Mouse (Mus musculus) embryonic facial prominence, embryonic 13.5 days (tissue): ENCODE measurements around the gene Pik3c2b. TPM values are rescaled to one million over a fixed set of nuclear protein-coding genes. Genes with fewer than 3 reads are reported as not detected.

Experiments
- ATAC-seq: fragments of 200-750 bp; cut with Nextera tagmentation; 2 replicates; pipeline ENCODE4 v1.8.0; 2017; ENCODE audit warnings: low read depth; ENCODE audit not compliant: insufficient number of reproducible peaks, insufficient read depth, low FRiP score, low TSS enrichment
- H3K27ac ChIP-seq: fragments of 300-500 bp; sonication (generic); 2 replicates; pipeline ENCODE4 v1.5.1; 2015; ENCODE audit warnings: moderate library complexity, mild to moderate bottlenecking, inconsistent platforms
- H3K27me3 ChIP-seq: fragments of 300-500 bp; sonication (generic); 2 replicates; pipeline ENCODE4 v1.6.1; 2015; ENCODE audit warnings: mild to moderate bottlenecking, inconsistent platforms
- H3K36me3 ChIP-seq: fragments of 300-500 bp; sonication (generic); 2 replicates; pipeline ENCODE4 v1.6.1; 2015; ENCODE audit warnings: mild to moderate bottlenecking, inconsistent platforms
- H3K4me1 ChIP-seq: fragments of 300-500 bp; sonication (generic); 2 replicates; pipeline ENCODE4 v1.6.1; 2015; ENCODE audit warnings: inconsistent platforms
- H3K4me2 ChIP-seq: fragments of 300-500 bp; sonication (generic); 2 replicates; pipeline ENCODE4 v1.6.1; 2015; ENCODE audit warnings: moderate library complexity, mild to moderate bottlenecking, inconsistent platforms
- H3K4me3 ChIP-seq: fragments of 300-500 bp; sonication (generic); 2 replicates; pipeline ENCODE4 v1.5.1; 2015; ENCODE audit warnings: mild to moderate bottlenecking, inconsistent platforms
- H3K9ac ChIP-seq: fragments of 300-500 bp; sonication (generic); 2 replicates; pipeline ENCODE4 v1.6.1; 2015; ENCODE audit warnings: mild to moderate bottlenecking, inconsistent platforms
- H3K9me3 ChIP-seq: fragments of 300-500 bp; sonication (generic); 2 replicates; pipeline ENCODE4 v1.6.1; 2016; ENCODE audit warnings: inconsistent platforms
- WGBS: fragments of 180-500 bp; shearing (Covaris S2); methylation state at CpG from one replicate; pipeline ENCODE4 v1.1.7; 2015; ENCODE audit warnings: mixed read lengths; 5-methylcytosine and 5-hydroxymethylcytosine counted together
- polyA plus RNA-seq: library from polyadenylated mRNA; unstranded; fragments of >200 nt; fragmentation: Nextera tagmentation; extraction: Ambion mirVana; gene quantifications from 2 replicates; pipeline ENCODE4 v1.2.1, GENCODE M21; 2015

Pik3c2b gene
- polyA plus RNA-seq, 1 experiment from 2014 or later: 7.4 TPM

DNA sequence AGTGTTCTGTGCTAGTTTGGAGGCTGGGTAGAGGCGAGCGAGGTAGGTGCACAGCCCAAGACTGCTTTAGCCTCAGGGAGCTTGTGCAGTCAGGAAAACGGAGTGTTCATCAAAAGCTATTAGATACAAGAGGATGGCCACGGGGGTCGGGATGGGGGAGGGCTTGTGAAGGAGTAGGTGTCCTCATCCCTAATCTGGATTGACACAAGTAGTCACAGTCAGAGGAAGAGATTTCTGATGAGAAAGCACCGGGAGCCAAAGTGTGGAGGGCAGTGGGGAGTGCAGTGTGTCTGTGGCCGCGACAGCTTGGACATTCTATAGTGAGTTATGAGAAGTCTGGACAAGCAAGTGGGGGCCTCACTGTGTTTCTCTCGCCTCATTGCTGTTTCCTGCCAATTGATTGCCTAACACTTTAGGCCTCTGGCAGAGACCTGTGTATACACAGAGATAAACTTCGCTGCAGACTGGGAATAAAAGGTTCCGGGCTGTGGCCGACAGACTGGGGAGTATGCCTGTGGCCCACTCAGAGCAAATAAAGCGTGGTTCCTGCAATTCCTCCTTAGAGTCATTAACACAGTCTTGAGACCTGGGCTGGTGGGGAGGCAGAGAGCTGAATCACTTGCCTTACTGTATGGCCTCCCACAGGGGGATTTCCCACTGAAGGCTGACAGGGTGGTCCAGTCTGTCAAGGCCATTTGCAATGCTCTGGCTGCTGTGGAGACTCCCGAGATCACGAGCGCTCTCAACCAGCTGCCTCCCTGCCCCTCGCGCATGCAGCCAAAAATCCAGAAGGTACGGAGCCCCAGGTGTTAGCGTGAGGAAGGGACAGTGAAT lies 31.4 kb downstream of the Pik3c2b start:
- 0 out of 2 replicates have a peak overlapping the region, but pooled peaks have one; percentile 34 for H3K27ac ChIP-seq
- 55% methylated on average over 20 of the region's 20 CpGs for WGBS
- H3K4me1 ChIP-seq: peaks cover 21% of the 10 kb centered on the region
- no peak overlapping the region for H3K4me2 ChIP-seq
- H3K36me3 ChIP-seq: peaks cover 49% of the 10 kb centered on the region
- no peaks in the 10 kb centered on the region for H3K9me3 ChIP-seq
- no peaks in the 10 kb centered on the region for H3K27me3 ChIP-seq
- H3K9ac ChIP-seq: no peak overlapping the region
- H3K4me3 ChIP-seq: no peak overlapping the region
- no peak for ATAC-seq

DNA sequence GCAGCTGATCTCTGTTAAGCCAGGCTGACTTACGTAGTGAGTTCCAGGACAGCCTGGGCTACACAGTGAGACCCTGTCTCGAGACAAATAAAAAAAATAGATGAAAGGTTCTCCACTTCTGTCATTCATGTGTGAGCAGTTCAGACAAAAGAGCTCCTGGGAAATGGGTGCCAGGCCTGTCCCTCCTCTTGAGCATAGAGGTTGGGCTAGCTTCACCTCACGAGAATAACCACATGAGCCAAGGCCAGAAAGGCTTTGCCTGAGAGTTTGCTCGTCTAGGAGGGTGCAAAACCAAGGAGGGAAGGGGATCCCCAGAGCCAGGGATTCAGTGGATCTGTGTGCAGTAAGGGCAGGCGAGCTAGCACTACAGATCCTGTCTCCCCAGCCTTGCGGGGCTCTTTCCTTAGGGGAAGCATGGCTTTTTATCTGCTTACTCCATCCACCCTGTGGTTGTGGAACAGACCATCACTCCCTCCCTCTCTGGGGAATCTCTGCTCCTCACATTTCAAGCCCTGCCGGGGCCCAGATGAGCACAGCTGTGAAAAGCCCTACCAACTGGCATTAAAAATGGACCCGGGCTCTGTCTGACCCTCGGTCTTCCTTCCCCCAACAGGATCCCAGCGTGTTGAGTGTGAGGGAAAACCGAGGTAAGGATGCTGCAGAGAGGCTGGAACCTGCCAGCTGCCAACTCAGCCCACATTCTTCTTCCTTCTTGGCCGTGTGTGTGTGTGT lies 32.3 kb downstream of the Pik3c2b start:
- Histone ChIP-seq H3K4me1 (peaks cover 20% of the 10 kb centered on the region), H3K27ac (peak overlapping the region; percentile 34), H3K9me3 (no peaks in the 10 kb centered on the region), H3K36me3 (peaks cover 52% of the 10 kb centered on the region), H3K4me2 (no peak overlapping the region), H3K4me3 (no peak overlapping the region), H3K9ac (no peak overlapping the region), H3K27me3 (no peaks in the 10 kb centered on the region)
- ATAC-seq: no peak; the same call in 1 of the 2 replicates
- 54% methylated on average over 11 of the region's 12 CpGs for WGBS

DNA sequence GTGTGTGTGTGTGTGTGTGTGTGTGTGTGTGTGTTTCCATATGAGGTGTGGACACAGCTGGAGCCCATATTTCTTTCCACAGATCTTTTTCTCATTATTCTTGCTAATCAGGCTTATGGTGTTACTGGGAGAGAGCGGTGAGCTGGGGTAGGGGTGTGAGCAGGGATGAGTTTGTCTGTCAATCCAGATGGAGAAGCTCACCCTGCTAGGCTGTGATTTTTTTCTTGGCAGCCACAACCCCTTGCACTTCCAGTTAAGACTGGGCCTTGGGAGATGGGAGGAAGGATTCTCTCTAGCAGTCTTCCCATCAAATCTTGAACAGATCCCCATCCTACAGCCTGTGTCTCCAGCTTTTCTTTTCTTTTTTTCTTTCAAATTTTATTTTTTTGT lies 32.9 kb downstream of the Pik3c2b start:
- Histone ChIP-seq H3K27me3 (no peaks in the 10 kb centered on the region), H3K27ac (no peak overlapping the region), H3K4me1 (peaks cover 20% of the 10 kb centered on the region), H3K9me3 (no peaks in the 10 kb centered on the region), H3K4me3 (no peak overlapping the region), H3K36me3 (peaks cover 54% of the 10 kb centered on the region), H3K9ac (no peak overlapping the region), H3K4me2 (no peak overlapping the region)
- WGBS: 53% methylated on average over 1 of the region's 1 CpGs
- ATAC-seq: no peak

DNA sequence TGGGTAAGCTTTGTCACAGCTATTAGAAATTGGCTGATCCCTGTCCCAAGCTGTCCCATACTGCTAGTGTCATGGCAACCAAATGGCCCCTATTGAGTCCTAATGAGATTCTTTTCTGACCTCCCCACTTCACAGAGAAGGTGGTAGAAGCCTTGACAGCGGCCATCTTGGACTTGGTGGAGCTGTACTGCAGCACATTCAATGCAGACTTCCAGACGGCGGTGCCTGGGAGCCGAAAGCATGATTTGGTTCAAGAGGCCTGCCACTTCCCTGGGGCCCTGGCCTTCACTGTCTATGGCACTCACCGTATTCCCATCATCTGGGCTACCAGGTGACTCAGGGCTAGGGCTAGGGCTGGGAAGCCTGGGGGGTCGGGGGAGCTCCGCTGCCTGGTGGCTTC lies 34.0 kb downstream of the Pik3c2b start:
- 80% methylated on average over 7 of the region's 7 CpGs for WGBS
- no peaks in the 10 kb centered on the region for H3K27me3 ChIP-seq
- ATAC-seq: no peak
- H3K9me3 ChIP-seq: no peaks in the 10 kb centered on the region
- no peak overlapping the region for H3K9ac ChIP-seq
- peaks cover 55% of the 10 kb centered on the region for H3K36me3 ChIP-seq
- no peak overlapping the region for H3K27ac ChIP-seq
- no peak overlapping the region for H3K4me3 ChIP-seq
- peaks cover 23% of the 10 kb centered on the region for H3K4me1 ChIP-seq
- H3K4me2 ChIP-seq: no peak overlapping the region

DNA sequence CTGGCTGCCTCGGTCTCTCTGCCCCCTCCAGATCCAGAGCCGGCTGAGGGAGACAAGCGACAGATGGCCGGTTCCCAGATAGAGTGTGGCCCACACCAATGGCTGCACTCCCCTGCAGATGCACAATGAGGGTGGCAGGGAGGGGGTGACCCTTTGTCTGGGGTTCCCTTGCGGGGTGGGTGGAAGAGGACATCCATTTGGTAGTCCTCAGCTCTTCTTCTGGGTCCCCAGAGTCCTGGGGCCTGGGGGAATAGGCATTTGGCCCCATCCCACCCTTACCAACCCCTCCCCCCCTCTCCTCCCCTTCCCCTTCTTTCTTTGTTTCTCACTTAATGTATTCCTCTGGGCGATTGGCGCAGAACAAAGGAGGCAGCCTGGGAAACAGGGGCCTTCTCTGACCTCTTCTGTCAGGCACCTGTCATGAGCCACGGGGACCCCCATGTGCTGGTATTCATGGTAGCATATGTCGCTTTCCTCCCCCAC lies 34.7 kb downstream of the Pik3c2b start:
- Histone ChIP-seq H3K4me2 (no peak overlapping the region), H3K27me3 (no peaks in the 10 kb centered on the region), H3K27ac (no peak overlapping the region), H3K4me3 (no peak overlapping the region), H3K4me1 (peaks cover 24% of the 10 kb centered on the region), H3K36me3 (peaks cover 51% of the 10 kb centered on the region), H3K9me3 (no peaks in the 10 kb centered on the region), H3K9ac (no peak overlapping the region)
- no peak for ATAC-seq
- 36% methylated on average over 9 of the region's 9 CpGs for WGBS

DNA sequence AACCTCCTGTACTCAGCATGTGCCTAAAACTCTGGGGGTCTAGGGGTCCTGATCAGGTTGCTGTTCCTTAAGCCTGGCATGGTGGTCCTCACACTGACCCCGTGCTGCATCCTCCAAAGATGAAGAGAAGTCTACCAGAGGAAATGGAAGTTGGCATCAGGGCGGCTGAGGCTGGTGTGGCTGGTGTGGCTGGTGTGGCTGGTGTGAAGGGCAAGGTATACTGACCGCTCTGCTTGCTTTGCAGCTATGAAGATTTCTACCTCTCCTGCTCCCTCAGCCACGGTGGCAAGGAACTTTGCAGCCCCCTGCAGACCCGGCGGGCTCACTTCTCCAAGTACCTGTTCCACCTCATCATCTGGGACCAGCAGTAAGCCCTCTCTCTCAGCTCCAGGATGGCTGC lies 35.2 kb downstream of the Pik3c2b start:
- peaks cover 48% of the 10 kb centered on the region for H3K36me3 ChIP-seq
- 59% methylated on average over 6 of the region's 6 CpGs for WGBS
- peaks cover 24% of the 10 kb centered on the region for H3K4me1 ChIP-seq
- H3K4me2 ChIP-seq: no peak overlapping the region
- H3K9ac ChIP-seq: no peak overlapping the region
- H3K4me3 ChIP-seq: no peak overlapping the region
- H3K9me3 ChIP-seq: no peaks in the 10 kb centered on the region
- no peaks in the 10 kb centered on the region for H3K27me3 ChIP-seq
- no peak for ATAC-seq
- H3K27ac ChIP-seq: no peak overlapping the region

DNA sequence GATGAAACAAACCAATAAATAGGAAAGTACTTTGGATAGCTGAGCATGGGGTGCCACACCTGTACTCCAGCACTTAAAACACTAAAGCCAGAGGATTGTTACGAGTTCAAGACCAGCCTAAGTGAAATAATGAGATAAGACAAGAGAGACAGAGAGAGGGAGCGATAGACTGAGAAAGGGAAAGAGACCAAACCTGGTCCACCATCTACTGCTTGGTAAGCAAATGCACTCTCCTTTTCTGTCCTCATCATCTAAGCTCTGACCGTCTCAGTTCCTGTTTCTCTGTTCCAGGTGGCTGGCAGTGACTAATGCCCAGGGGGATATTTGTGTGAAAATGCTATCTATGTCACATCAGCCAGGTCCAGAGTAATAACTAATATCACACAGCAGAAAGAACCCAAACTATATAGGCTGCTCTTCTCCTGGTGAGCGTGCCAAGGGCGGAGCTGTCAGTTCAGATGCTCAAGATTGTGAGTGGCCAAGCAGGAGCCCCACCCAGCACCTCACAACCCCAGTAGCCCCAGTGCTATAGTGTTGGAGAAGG lies 37.6 kb downstream of the Pik3c2b start:
- WGBS: 89% methylated on average over 5 of the region's 5 CpGs
- Histone ChIP-seq H3K9ac (no peak overlapping the region), H3K27ac (no peak overlapping the region), H3K9me3 (no peaks in the 10 kb centered on the region), H3K4me2 (no peak overlapping the region), H3K4me3 (no peak overlapping the region), H3K36me3 (peaks cover 51% of the 10 kb centered on the region), H3K27me3 (no peaks in the 10 kb centered on the region), H3K4me1 (peaks cover 8% of the 10 kb centered on the region)
- ATAC-seq: no peak

DNA sequence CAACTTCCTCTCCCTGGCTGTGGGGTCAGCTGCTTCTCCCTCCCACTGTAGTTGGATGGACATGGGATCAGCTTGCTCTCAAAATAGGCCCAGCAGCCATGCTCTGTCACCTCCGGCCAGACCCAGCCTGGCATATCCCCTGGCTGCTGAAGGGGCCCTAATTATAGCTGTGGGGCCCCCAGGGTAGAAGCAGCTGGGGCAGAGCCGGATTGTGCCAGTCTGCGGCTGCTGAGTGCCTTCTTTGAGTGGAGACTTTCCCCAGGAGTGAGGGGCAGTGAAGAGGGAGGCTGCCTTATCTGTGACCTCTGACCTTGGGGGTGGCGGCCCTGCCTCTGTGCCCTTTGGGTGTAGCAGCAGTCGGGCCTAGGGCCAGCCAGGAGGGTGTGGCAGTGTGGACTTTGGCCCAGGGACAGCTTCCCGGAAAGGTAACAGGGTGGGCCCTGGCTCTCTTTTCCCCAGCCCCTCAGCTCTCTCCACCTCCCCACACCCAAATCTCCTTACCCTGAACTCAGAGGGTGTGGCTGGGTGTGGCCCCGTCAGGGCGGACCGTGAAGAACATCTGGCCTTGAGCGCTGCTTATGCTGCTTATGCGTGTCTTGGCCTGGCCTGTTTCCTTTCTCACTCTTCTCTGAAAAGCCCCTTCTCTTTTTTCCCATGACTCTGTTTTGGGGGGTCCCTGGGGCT lies 38.6 kb downstream of the Pik3c2b start:
- Histone ChIP-seq H3K4me2 (no peak overlapping the region), H3K27me3 (no peaks in the 10 kb centered on the region), H3K4me3 (no peak overlapping the region), H3K36me3 (peaks cover 56% of the 10 kb centered on the region), H3K27ac (no peak overlapping the region), H3K4me1 (peaks cover 8% of the 10 kb centered on the region), H3K9ac (no peak overlapping the region), H3K9me3 (no peaks in the 10 kb centered on the region)
- WGBS: 66% methylated on average over 11 of the region's 11 CpGs
- ATAC-seq: peak; percentile 26; the same call in 1 of the 2 replicates

DNA sequence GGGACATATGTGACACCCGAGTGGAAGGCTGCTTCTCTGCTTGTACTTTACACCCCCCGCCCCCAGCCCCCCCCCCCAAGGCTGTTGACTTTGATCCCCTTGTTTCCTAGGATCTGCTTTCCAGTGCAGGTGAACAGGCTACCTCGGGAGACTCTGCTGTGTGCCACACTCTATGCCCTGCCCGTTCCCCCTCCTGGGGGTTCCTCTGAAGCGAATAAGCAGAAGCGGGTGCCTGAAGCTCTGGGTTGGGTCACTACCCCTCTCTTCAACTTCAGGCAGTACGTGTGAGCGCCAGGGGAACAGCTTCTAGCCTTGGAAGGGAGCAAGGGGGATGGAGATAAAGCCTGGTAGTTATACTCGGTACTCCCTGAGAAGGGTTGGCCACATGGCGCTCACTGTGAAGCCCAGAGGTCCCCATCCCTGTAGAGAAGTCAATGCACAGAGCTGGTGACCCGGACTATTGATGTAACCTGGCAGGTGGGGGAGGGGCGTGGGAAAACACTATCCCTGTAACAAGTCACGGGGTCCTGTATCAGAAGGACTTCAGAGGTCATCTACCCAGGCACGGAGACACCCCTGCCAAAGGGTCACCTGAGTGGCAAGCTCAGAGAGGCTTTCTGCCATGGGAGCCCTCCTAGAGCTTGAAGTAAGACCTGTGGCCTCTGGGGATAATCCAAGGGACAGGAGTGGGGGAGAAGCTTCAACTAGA lies 39.4 kb downstream of the Pik3c2b start:
- Histone ChIP-seq H3K27me3 (no peaks in the 10 kb centered on the region), H3K4me3 (no peak overlapping the region), H3K27ac (no peak overlapping the region), H3K4me1 (peaks cover 8% of the 10 kb centered on the region), H3K9me3 (no peaks in the 10 kb centered on the region), H3K9ac (no peak overlapping the region), H3K36me3 (peaks cover 52% of the 10 kb centered on the region), H3K4me2 (no peak overlapping the region)
- ATAC-seq: no peak
- WGBS: 79% methylated on average over 14 of the region's 14 CpGs

DNA sequence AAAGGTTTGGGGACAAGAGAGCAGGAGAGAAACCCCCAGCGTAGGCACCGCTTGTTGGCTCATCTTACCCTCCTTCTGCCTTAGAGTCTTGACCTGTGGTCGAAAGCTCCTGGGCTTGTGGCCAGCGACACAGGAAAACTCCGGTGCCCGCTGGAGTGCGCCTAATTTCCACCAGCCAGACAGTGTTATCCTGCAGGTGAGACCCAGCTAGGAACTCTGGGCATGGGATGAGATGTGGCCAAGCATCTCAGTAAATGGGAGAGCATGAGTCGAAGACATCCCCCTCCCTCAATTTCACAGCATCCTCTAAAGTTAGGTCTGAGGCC lies 39.9 kb downstream of the Pik3c2b start:
- Histone ChIP-seq H3K4me1 (peaks cover 8% of the 10 kb centered on the region), H3K27ac (no peak overlapping the region), H3K27me3 (no peaks in the 10 kb centered on the region), H3K9me3 (no peaks in the 10 kb centered on the region), H3K4me3 (no peak overlapping the region), H3K9ac (no peak overlapping the region), H3K36me3 (peaks cover 54% of the 10 kb centered on the region), H3K4me2 (no peak overlapping the region)
- 90% methylated on average over 8 of the region's 8 CpGs for WGBS
- no peak for ATAC-seq

DNA sequence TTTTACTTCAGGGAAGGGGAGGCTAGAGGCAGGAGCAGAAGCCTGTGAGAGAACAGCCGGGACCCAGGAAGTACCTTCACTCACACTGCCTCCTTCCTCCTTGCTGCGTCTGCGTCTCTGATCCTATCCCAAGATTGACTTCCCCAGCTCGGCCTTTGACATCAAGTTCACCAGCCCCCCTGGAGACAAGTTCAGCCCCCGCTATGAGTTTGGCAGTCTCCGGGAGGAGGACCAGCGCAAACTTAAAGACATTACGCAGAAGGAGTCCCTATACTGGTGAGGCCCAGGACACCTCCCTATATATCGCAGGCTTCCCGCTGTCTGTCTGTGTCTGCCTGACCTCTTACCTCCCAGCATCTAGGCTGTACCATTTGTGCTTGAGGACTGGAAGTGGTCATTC lies 41.3 kb downstream of the Pik3c2b start:
- H3K4me1 ChIP-seq: peaks cover 8% of the 10 kb centered on the region
- WGBS: 87% methylated on average over 10 of the region's 10 CpGs
- H3K4me3 ChIP-seq: no peak overlapping the region
- H3K27ac ChIP-seq: no peak overlapping the region
- H3K9me3 ChIP-seq: no peaks in the 10 kb centered on the region
- H3K36me3 ChIP-seq: peaks cover 58% of the 10 kb centered on the region
- no peaks in the 10 kb centered on the region for H3K27me3 ChIP-seq
- no peak overlapping the region for H3K4me2 ChIP-seq
- no peak overlapping the region for H3K9ac ChIP-seq
- ATAC-seq: no peak
